Mouse (Mus musculus) forebrain, embryonic 10.5 days (tissue): ENCODE results near the gene Aco2. TPM values are rescaled to one million over a fixed set of nuclear protein-coding genes. Genes with fewer than 3 reads are reported as not detected.

Source experiments
- DNase-seq: peaks from one replicate; pipeline ENCODE4 v3.0.0-alpha.2; 2017; ENCODE audit warnings: low spot score; ENCODE audit errors: extremely low spot score
- H3K27ac ChIP-seq: fragments of 300-500 bp; sonication (generic); 2 replicates; pipeline ENCODE4 v1.5.1; 2016; ENCODE audit warnings: mild to moderate bottlenecking
- H3K27me3 ChIP-seq: fragments of 300-500 bp; sonication (generic); 2 replicates; pipeline ENCODE4 v1.6.1; 2016; ENCODE audit warnings: mild to moderate bottlenecking; ENCODE audit not compliant: poor library complexity, severe bottlenecking
- H3K36me3 ChIP-seq: fragments of 300-500 bp; sonication (generic); replicated peaks from 2 replicates; pipeline ENCODE4 v1.6.1; 2016; ENCODE audit warnings: mild to moderate bottlenecking, moderate library complexity
- H3K4me1 ChIP-seq: fragments of 300-500 bp; sonication (generic); 2 replicates; pipeline ENCODE4 v1.6.1; 2016
- H3K4me3 ChIP-seq: fragments of 300-500 bp; sonication (generic); 2 replicates; pipeline ENCODE4 v1.5.1; 2016; ENCODE audit warnings: mild to moderate bottlenecking, moderate library complexity
- H3K9me3 ChIP-seq: fragments of 300-500 bp; sonication (generic); 2 replicates; pipeline ENCODE4 v1.6.1; 2016; ENCODE audit warnings: mild to moderate bottlenecking, moderate library complexity
- WGBS: fragments of 180-500 bp; shearing (Covaris S2); methylation state at CpG from one replicate; pipeline ENCODE4 v1.1.7; 2016; 5-methylcytosine and 5-hydroxymethylcytosine counted together
- polyA plus RNA-seq: library from polyadenylated mRNA; unstranded; fragments of >200 nt; fragmentation: Nextera tagmentation; extraction: Ambion mirVana; gene quantifications from 2 replicates; pipeline ENCODE4 v1.2.1, GENCODE M21; 2016

The Aco2 gene
- polyA plus RNA-seq, 1 experiment from 2014 or later: 147 TPM

DNA sequence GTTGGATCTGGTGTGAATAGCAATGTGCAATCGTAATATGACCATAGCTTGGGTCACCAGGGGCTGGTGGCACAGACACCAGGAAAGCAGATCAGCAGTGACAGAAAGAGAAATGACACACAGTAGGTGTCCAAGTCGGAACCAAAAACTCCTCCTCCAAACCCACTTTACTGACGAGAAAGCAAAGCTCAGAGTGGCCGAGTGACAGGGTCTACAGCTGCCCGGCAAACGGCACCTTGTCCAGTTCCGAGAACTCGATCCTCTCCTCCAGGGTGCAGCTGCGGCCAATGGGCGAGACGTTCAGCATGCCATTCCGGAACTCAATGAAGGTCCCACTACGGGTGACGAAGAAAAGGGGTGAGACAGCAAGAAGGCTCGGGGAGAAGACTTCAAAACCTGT is 83.3 kb downstream of the Aco2 start:
- no peaks in the 10 kb centered on the region for H3K9me3 ChIP-seq
- no peak overlapping the region for H3K4me3 ChIP-seq
- H3K27ac ChIP-seq: no peak overlapping the region
- no peak for DNase-seq
- 93% methylated on average over 15 of the region's 15 CpGs for WGBS
- peaks cover 48% of the 10 kb centered on the region for H3K36me3 ChIP-seq
- peaks cover 13% of the 10 kb centered on the region for H3K4me1 ChIP-seq
- H3K27me3 ChIP-seq: no peaks in the 10 kb centered on the region

DNA sequence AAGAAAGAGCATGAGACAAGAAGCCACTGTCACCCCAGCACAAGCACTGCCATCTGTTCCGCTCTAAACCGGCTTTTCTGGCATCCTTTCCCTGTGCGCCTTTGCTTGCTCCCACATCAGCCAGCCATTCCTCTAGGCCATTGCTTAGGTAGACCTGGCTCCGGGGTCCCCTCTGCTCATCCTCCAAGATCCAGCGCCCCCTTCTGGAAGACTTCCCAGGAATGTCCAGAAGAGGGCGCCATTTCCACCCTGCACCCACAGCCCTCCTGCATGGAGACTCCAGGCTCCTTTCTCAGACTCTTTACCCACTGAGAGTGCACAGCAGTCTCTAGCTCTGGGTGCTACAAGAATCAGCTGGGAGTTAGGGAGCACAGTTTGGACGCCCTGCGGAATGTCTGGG is 84.3 kb downstream of the Aco2 start:
- H3K4me1 ChIP-seq: peaks cover 24% of the 10 kb centered on the region
- no peak overlapping the region for H3K4me3 ChIP-seq
- H3K36me3 ChIP-seq: peaks cover 44% of the 10 kb centered on the region
- 52% methylated on average over 8 of the region's 8 CpGs for WGBS
- peak; percentile 57 for DNase-seq
- H3K27ac ChIP-seq: no peak overlapping the region
- H3K9me3 ChIP-seq: no peaks in the 10 kb centered on the region
- no peaks in the 10 kb centered on the region for H3K27me3 ChIP-seq

DNA sequence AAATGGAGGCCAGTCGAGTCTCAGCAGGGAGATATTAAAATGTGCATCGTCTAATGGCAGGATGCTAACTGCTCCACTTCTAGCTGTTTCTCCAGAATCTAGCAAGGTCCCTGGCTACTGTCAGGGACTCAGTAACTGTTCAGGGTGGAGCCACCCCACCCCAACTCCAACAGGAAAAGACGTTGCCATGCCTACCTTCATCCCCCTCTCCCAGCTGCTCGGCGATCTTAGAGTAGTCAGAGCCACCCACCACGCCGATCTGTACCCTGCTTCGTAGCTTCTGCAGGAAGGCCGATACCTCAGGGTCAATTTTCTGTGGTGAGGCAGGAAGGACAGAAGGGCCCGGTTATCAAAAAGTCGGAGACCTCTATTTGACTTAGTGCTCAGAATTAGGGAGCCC is 85.5 kb downstream of the Aco2 start:
- Histone ChIP-seq H3K27ac (no peak overlapping the region), H3K9me3 (no peaks in the 10 kb centered on the region), H3K36me3 (peaks cover 36% of the 10 kb centered on the region), H3K4me3 (no peak overlapping the region), H3K4me1 (peaks cover 25% of the 10 kb centered on the region), H3K27me3 (no peaks in the 10 kb centered on the region)
- no peak for DNase-seq
- 90% methylated on average over 11 of the region's 11 CpGs for WGBS

DNA sequence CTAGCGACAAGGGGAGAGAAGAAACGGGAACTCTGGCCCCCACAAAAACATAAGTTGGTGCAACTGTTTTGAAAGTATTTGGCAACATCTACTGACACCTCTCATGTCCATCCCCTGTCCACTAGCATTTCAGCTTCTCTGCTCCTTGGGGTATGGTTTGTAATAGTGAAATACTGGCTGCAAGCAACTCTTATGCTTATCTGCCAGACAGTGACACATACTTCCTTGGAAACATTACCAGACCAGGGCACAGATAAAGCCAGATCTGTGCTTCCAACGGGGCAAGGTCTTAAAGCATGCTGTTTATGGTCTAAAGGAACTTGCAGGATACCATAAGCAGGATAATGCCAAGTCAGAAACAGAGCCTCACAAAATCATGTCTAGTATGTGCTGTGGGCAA is 86.8 kb downstream of the Aco2 start:
- no peak overlapping the region for H3K27ac ChIP-seq

DNA sequence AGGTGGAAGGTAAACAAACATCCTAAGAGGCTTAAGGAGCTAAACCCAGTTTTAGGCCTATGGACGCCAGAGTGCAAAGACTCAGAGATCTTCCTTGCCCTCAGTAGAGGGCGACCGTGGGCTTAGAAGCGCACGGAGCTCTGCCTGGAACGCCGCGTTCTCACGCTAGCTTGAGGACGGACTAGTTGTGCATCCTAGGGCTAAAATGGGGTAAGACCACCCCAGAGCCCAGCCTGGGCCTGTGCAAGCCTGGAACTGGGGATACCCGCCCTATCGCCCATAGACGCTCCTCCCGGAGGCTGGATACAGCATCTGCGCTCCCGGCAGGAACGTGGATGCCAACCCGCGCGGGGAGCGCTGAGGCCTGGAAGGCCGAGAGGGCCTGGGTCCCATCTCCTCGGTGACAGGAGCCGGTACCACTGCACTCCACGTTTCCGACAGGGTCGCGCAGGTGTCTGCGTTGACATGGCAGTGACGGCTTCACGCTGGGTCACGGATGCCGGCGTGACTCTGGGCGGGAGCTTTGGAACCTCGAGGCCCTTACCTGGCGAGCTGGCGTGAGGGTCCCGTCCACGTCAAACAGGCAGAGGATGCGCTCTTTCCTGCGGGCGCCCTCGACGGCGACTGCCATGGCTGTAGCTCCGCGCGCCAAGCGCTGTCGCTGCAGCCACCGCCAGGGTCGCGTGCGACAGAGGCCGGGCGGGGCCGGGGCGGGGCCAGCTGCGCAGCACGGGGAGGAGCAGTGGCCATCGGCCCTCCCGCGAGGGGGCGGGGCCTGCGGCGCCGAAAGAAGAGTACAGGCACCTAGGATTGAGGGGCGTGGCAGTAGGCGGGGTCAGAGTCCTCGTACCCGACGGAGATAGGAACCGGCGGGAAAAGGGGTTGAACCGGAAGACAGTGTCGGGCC is 88.3 kb downstream of the Aco2 start, which contains the start of gene Pmm1:
Pmm1 (minus strand) TSS at position 760 of the 907 bp plus-strand sequence.
- Histone ChIP-seq H3K9me3 (no peaks in the 10 kb centered on the region), H3K27me3 (no peaks in the 10 kb centered on the region), H3K4me3 (peak within 1 kb of the TSS; percentile 79), H3K4me1 (peaks cover 30% of the 10 kb centered on the region), H3K36me3 (peaks cover 16% of the 10 kb centered on the region), H3K27ac (peak within 1 kb of the TSS; percentile 88)
- DNase-seq: peak; percentile 99
- WGBS: under 1% methylated on average over 77 of the region's 77 CpGs

More for the DNA sequence above, 86.8 kb downstream of the Aco2 start:
- Histone ChIP-seq H3K4me3 (no peak overlapping the region), H3K9me3 (no peaks in the 10 kb centered on the region), H3K36me3 (peaks cover 31% of the 10 kb centered on the region), H3K4me1 (peaks cover 25% of the 10 kb centered on the region), H3K27me3 (no peaks in the 10 kb centered on the region)
- whole genome bisulfite sequencing: 93% methylated on average over 3 of the region's 3 CpGs
- no peak for DNase-seq

DNA sequence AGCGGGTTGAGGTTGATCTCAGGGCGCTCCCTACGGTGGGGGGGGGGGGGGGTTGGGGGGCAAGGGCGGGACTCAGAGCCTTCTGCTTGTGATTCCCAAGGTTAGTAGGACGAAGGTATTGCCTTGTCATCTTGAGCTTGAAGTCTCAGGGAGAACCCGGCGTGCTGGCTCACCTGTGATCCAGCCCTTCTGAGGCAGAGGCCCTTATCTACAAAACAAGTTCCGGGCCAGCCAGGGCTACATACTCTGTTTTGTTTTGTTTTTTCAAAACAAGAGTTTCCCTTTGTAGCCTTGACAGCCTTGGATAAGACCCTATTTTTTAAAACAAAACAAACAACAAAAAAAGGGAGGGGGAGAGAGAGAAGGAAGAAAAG is 89.0 kb downstream of the Aco2 start:
- WGBS: 4% methylated on average over 8 of the region's 8 CpGs

DNA sequence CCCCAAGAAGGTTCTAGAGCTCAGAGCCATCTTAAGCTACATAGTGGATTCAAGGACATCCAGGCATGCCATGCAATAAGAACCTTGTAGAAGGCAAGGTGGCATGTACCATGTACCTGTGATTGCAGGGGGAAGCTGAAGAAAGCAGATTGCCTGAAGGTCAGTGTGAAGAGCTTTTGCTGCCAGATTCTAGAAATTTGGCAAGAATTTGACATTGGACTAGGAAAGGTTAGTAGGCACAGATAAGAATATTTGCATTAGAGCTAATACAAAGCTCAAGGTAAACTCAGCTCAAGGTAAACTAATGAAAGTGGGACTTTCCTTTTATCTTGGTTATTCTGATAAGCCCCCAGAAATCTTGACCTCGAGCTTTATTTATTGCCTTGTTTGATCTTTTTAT is 92.2 kb downstream of the Aco2 start:
- no peak for DNase-seq
- no peak overlapping the region for H3K4me3 ChIP-seq
- 74% methylated on average over 1 of the region's 1 CpGs for WGBS
- H3K9me3 ChIP-seq: no peaks in the 10 kb centered on the region
- no peaks in the 10 kb centered on the region for H3K36me3 ChIP-seq
- no peak overlapping the region for H3K27ac ChIP-seq
- H3K27me3 ChIP-seq: no peaks in the 10 kb centered on the region
- peaks cover 35% of the 10 kb centered on the region for H3K4me1 ChIP-seq

More for the DNA sequence above, 89.0 kb downstream of the Aco2 start:
- no peaks in the 10 kb centered on the region for H3K9me3 ChIP-seq
- H3K36me3 ChIP-seq: peaks cover 10% of the 10 kb centered on the region
- H3K4me1 ChIP-seq: peaks cover 30% of the 10 kb centered on the region
- H3K27me3 ChIP-seq: no peaks in the 10 kb centered on the region
- H3K4me3 ChIP-seq: peak overlapping the region; percentile 79
- H3K27ac ChIP-seq: peak overlapping the region; percentile 88
- DNase-seq: no peak

Other genes starting within 250 kb of the Aco2 start
- 51.4 and 53.1 TPM in 2 replicates for gene L3mbtl2, start 208.4 kb upstream of the Aco2 start, polyA plus RNA-seq
- gene Chadl, start 175.0 kb upstream of the Aco2 start, polyA plus RNA-seq: 2.3 and 2.4 TPM in 2 replicates
- 43.4 and 44.3 TPM in 2 replicates for gene Zc3h7b, start 127.3 kb upstream of the Aco2 start, polyA plus RNA-seq
- 196 and 198 TPM in 2 replicates for gene Rangap1, start 126.8 kb upstream of the Aco2 start, polyA plus RNA-seq
- 13.5 and 13.7 TPM in 2 replicates for gene Tef, start 69.9 kb upstream of the Aco2 start, polyA plus RNA-seq
- 20.1 and 20.3 TPM in 2 replicates for gene Tob2, start 13.5 kb upstream of the Aco2 start, polyA plus RNA-seq
- 255 and 271 TPM in 2 replicates for gene Phf5a, start 398 bp upstream of the Aco2 start, polyA plus RNA-seq
- gene Polr3h, start 53.9 kb downstream of the Aco2 start, polyA plus RNA-seq: 84.0 and 90.8 TPM in 2 replicates
- gene Csdc2, start 64.5 kb downstream of the Aco2 start, polyA plus RNA-seq: 9.2 and 10.7 TPM in 2 replicates
- 37.1 and 39.3 TPM in 2 replicates for gene Pmm1, start 88.6 kb downstream of the Aco2 start, polyA plus RNA-seq
- not detected in 2 replicates for gene 1700029P11Rik, start 108.2 kb downstream of the Aco2 start, polyA plus RNA-seq
- gene Xrcc6, start 115.5 kb downstream of the Aco2 start, polyA plus RNA-seq: 90.8 and 94.9 TPM in 2 replicates
- gene Desi1, start 161.6 kb downstream of the Aco2 start, polyA plus RNA-seq: 35.2 and 36.5 TPM in 2 replicates
- 386 and 402 TPM in 2 replicates for gene Snu13, start 175.3 kb downstream of the Aco2 start, polyA plus RNA-seq
- not detected in 2 replicates for gene 4930407I10Rik, start 186.8 kb downstream of the Aco2 start, polyA plus RNA-seq
- gene Mei1, start 197.7 kb downstream of the Aco2 start, polyA plus RNA-seq: 0.06 and 0.11 TPM in 2 replicates